Mouse (Mus musculus) B cell, adult 2 months (primary cell): ENCODE measurements at regions not wholly inside any gene's neighbourhood (a gene's known extent, or its start where the extent isn't known, plus 50 kb on each side); places are given as distances from the start of the nearest gene placed in this dataset.
"Not testable (repeated sequence)": the region's sequence is repeated elsewhere in the genome, so short reads cannot be mapped to it uniquely, and the experiment has no call there.

Source experiments
- DNase-seq, 2 experiments: peaks; one replicate each; pipeline ENCODE4 v3.0.0; 2022

DNA sequence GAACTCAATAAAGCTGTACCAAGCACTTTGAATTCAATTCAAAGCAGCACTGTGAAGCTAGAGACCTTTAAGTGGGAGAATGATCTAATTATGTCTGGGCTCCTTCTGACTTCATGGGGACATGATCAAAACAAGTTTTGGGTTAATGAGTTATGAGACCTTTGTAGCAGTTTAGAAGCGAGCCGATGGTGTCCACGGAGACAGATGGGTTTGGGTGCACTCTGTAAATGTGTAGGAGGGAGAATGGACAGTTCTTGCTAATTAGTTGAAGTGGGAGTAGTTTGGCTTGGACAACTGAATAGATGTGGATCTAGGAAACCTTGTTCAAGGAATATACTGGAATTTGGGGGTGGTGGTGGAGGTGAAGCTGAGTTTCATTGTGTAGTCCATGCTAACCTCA, 186.3 kb upstream of the Cldn34b3 start:
- DNase-seq = no peak

DNA sequence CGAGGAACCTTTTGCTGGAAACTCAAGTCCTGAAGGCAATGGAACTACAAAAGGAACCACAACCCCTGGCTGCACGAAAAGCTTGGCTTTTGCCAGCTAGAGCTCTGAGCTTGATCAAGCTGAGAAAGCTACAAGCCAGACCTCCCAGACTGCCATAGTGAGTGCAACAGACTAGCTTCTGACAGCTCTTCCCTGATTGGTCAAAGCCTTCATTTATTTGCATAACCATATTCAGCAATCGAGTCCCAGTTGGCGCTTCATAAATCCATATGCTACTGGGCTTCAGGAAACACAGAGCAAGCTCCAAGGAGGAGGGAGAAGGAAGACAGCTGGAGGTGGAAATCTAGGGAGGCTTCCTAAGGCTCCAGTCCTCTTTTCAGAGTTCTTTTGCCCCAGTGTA, 181.4 kb upstream of the Cldn34b3 start:
- DNase-seq = no peak

DNA sequence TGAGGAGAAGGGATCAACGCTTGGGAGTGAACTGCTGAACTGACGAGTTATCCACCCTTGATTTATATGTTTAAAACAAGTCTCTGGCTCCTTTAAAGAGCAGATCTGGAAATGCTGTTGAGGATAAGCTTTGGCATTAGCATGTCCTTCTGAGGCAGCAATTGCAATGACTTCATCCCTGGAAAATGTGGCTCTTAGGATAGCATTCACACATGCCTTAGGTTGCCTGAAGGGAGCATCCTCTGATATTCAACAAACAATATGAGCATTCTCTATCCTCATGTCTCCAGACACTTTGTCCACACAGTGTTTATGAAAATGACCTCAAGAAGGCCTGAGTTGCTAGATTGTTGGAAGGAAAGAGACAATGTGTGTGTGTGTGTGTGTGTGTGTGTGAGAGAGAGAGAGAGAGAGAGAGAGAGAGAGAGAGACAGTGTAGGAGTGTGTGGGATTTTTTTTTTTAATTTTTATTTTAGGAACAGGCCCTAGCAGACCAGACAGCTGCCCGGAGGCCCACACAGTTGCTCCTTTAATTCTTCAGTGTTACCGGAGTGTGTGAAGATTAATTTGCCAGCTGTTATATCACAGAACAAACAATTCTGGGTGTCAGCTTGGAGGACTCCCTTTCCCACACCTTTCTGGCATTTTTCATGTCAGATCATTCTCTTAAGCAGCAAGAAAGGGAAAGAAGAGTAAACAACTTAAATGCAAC, 153.2 kb upstream of the Cldn34b3 start:
- no peak for DNase-seq

DNA sequence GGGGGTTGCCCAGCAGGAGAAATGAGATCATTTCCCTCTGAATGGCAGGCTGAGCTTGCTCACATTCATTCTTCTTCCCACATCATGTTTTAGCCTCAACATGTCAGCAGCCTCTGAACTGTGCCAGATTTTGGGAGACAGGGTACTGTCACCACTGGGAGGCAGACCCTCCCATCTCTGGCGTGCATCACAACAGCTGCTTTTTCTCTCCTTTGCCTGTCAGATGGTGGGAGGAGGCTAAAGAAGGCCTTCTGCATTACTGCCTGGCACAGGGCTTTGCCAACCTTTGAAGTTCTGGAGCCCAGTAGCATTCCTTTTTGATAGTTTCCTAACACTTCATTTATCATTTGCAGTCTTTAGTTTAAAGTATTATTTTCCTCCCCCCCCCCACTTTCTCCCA, 148.0 kb upstream of the Cldn34b3 start:
- DNase-seq = no peak

DNA sequence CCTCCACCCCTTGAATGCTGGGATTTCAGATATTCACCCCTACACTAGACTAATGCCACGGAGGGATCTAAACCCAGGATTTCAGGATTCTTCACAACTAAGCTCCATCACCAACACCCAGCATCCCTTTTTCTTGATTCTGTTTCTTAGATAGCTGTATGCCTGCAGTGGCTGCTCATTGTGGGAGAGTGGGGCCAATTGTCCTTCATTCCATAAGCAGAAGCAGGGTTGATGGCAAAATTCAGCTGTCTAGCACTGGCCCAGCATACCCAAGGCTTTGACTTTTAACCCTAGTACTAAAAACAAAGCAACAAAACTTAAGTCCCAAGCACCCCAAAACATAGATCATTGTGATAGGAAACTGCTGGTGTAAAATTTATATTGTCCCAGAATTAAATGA, 147.5 kb upstream of the Cldn34b3 start:
- DNase-seq = no peak

DNA sequence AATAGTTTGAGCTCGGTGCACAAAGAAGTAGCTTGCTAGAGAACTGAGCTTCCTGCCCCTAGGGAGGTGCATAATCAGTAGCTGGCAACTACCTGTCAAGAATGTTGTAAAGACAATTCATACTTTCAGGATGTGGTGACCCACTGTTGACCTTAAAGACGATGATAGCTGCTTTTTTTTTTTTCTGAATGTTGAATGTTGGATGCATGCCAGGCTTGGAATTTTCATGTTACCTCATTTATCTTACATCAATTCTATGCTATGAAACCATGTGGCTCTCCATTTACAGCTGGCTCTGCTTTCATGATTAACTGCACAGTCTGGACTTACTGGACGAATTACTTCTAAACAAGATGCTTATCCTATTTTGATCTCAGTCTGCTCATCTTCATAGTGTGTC, 143.2 kb upstream of the Cldn34b3 start:
- no peak for DNase-seq

DNA sequence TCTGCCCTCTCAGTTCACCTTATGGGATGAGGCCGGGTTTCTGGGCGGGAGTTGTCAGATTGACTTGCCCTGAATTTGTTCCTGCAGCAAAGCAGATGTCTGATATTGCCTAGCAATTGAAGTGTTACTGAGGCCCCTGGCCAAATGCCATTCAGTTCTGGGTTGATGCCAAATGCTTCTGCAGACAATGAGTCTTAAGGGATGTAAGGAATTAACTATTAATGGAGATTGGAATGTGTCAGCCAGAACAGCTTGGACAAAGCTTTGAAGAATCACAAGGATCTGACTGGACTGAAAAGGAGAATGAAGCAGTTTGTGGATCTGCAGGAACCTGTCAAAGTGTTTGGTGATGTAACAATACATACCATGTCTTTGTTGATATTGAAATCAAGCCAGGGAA, 140.7 kb upstream of the Cldn34b3 start:
- no peak for DNase-seq

DNA sequence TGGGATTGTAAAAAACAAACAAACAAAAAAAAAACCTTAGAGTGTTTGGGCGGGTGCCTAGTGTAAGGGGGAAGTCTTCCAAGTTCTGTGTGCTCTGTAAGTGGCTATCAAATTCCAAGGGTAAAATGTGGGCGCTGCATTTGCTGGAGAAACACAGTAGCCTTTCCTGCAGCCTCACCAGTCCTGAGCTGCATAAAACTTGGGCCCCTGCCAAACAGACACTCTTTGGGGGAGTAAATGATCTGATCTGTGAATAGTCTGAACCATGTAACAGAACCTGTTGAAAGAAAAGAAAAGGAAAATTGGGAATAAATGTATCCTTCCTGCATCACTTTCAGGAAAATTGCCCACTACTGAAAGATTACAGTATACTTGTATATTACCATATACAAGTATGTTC, 126.4 kb upstream of the Cldn34b3 start:
- no peak for DNase-seq

DNA sequence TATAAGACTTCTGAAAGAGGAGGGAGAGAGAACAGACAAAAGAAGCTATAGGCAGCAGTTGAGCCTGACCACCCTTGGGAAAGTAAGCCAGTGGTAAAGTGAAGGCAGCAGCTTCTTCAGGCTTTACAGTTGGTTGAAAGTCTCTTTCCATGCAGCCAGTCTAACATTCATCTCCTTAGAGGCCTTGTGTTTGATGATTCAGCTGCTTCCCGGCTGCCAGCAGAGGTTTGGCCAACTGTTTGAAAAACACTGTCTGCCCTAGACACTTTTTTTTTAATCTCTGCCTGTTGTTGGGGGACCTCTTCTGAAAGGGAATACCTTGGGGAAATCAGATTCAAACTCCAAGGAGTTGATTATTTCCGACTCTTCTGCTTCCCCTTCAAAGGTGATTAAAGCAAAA, 123.1 kb upstream of the Cldn34b3 start:
- no peak for DNase-seq

DNA sequence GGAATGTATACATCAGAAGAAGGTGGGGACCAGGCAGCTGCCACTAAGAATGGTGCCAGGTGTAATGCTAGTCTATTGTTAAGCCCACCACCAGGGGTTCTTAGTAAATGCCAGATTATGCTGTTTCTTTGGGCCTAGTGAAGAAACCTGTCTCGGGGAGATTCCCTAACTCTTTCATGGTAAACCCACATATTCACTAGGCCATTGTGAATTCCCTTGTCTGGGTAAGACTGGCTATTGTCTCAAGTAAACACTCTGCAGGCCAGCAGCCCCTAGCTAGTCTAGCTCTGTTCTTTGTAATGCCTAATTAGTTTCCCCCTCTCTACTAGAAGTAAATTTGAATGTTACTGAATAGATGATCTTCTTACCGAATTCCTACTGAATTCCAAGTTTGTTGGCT, 89.3 kb upstream of the Cldn34b3 start:
- DNase-seq = not testable (repeated sequence)

DNA sequence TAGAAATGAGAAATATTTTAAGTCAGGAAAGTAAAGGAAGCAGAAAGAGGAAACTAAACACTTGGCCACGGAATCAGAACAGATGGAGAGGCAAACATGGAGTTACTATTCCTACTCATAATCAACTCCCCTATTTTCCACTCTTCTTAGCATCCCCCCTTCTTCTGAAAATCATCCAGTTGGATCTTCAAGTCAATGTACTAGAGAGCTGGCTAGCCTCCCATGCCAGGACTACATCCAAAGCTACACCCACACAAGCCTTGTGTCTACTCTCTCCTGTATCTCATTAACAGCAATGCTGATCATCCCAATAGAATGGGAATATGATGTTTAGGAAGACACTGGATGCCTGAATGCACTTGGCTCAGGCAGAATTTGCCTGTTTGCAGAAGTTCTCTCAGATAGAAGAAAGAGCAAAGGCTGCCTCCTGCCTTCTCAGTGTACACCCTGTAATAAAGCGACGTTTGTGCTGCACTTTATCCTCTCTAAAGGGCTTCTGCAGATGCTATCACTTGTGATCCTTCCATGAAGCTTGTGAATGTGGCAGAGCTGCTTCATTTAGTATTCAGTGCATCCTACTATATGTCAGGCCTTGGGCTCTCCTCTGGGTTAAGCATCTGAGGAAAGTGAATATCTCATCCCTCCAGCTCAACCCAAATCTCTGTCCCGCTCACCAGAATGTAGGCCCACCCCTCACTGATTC, 82.5 kb upstream of the Cldn34b3 start:
- DNase-seq = no peak

DNA sequence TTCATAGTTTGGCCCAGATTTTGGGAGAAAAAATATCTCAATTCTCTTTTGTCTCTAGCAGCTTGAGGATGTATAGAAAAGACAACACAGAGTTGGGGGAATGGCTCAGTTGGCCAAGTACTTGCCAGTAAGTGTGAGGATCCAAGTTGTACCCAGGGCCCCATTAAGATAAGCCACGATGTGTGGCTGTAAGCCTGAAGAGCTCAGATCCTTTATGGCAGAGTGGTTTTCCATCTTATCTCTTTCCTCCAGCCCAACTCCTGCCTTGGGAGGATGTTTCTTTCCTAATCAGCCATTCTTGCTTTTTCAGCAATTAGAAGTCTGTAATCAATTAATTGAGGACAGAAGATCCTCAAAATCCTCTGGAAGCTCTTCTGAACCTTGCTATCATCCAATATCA, 63.5 kb upstream of the Cldn34b3 start:
- no peak for DNase-seq

DNA sequence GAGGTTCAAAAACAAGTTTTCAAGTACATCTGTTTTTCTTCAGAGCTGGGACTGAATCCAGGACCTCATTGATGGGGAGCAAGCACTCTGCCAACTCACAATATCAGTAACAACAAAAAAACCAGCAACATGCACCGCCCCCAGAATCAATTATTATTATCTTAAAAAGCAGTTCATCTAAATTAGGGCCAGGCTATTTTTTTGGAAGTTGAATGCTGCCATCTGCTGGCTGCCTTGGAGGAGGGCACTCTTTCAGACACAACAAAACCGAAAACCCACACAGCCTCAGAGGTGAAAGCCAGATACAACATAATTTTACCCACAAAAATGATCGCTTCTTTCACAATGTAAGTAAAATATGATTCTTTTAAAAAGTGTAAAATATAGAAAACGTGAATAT, 62.7 kb upstream of the Cldn34b3 start:
- peak in 1 of 2 experiments; percentile 3 for DNase-seq
